Mouse (Mus musculus): ENCODE results near the gene Fubp1. TPM values are rescaled to one million over a fixed set of nuclear protein-coding genes. Genes with fewer than 3 reads are reported as not detected.
A peak's percentile ranks its signal among the peaks of the same experiment; 100 is the strongest.

Fubp1 gene
- polyA plus RNA-seq (2015; fragmentation: Nextera tagmentation; extraction: Ambion mirVana), result 74.9 and 95.5 TPM in 2 replicates

- Histone ChIP-seq H3K27me3 (replicated peaks; ENCODE audit: insufficient read depth, low read length) (no peaks in the 10 kb centered on the region), H3K9me3 (ENCODE audit: low read length) (no peaks in the 10 kb centered on the region), H3K4me2 (replicated peaks; ENCODE audit: low read depth, low read length) (peak within 1 kb of the TSS; percentile 85), H3K36me3 (ENCODE audit: insufficient read depth, low read length) (no peaks in the 10 kb centered on the region), H3K9ac (replicated peaks; ENCODE audit: low read depth) (peak within 1 kb of the TSS; percentile 99), H3K4me1 (ENCODE audit: insufficient read depth, low read depth, low read length) (peaks cover 9% of the 10 kb centered on the region), H3K4me3 (ENCODE audit: low read depth, low read length) (peak within 1 kb of the TSS; percentile 84), H3K27ac (ENCODE audit: low read length) (peak within 1 kb of the TSS; percentile 97)
- peak; percentile 99 for DNase-seq (ENCODE audit: low spot score)
- peak; percentile 97 for ATAC-seq
- peak; percentile 98 for TF ChIP-seq EP300 (IDR thresholded peaks at IDR 0.05)
- 0 out of 2 replicates have a peak, but pooled peaks have one; percentile 21 for TF ChIP-seq CTCF (IDR thresholded peaks at IDR 0.05)
- under 1% methylated on average over 75 of the region's 85 CpGs for WGBS
Measured at GRCm38 (mm10) chr3:152209967-152210634, at the start of gene Fubp1, which contains the start of gene Dnajb4. Gene Fubp1, plus strand, starts transcription at chr3:152210422. Gene Dnajb4, minus strand, starts transcription at chr3:152210302.

- no peak overlapping the region for H3K4me2 ChIP-seq (replicated peaks; ENCODE audit: low read depth, low read length)
- 40% methylated on average over 4 of the region's 4 CpGs for WGBS
- no peaks in the 10 kb centered on the region for H3K9me3 ChIP-seq (ENCODE audit: low read length)
- 0 out of 2 replicates have a peak, but pooled peaks cover 3% of the 10 kb centered on the region for H3K27me3 ChIP-seq (replicated peaks; ENCODE audit: insufficient read depth, low read length)
- H3K9ac ChIP-seq (replicated peaks; ENCODE audit: low read depth), result no peak overlapping the region
- no peak for TF ChIP-seq CTCF (IDR thresholded peaks at IDR 0.05)
- no peak for TF ChIP-seq EP300 (IDR thresholded peaks at IDR 0.05)
- no peaks in the 10 kb centered on the region for H3K36me3 ChIP-seq (ENCODE audit: insufficient read depth, low read length)
- no peaks in the 10 kb centered on the region; the same call in 1 of the 2 replicates for H3K4me1 ChIP-seq (ENCODE audit: insufficient read depth, low read depth, low read length)
- ATAC-seq, result peak; percentile 58
- peak; percentile 21 for DNase-seq (ENCODE audit: low spot score)
- peak overlapping the region; percentile 11; the same call in 1 of the 2 replicates for H3K27ac ChIP-seq (ENCODE audit: low read length)
- no peak overlapping the region for H3K4me3 ChIP-seq (ENCODE audit: low read depth, low read length)
Measured at GRCm38 (mm10) chr3:152160607-152161006, 49.6 kb upstream of the Fubp1 start.

GRCm38 (mm10) chr3:152163320-152163719 is 46.9 kb upstream of the Fubp1 start:
- 70% methylated on average over 8 of the region's 8 CpGs for WGBS
- H3K9ac ChIP-seq (replicated peaks; ENCODE audit: low read depth), result no peak overlapping the region
- no peak for ATAC-seq
- H3K9me3 ChIP-seq (ENCODE audit: low read length), result no peaks in the 10 kb centered on the region
- H3K27ac ChIP-seq (ENCODE audit: low read length), result peak overlapping the region; percentile 33; the same call in 1 of the 2 replicates
- H3K4me1 ChIP-seq (ENCODE audit: insufficient read depth, low read depth, low read length), result no peaks in the 10 kb centered on the region; the same call in 1 of the 2 replicates
- TF ChIP-seq CTCF (IDR thresholded peaks at IDR 0.05), result no peak
- H3K36me3 ChIP-seq (ENCODE audit: insufficient read depth, low read length), result no peaks in the 10 kb centered on the region
- H3K4me3 ChIP-seq (ENCODE audit: low read depth, low read length), result no peak overlapping the region
- DNase-seq (ENCODE audit: low spot score), result no peak
- 0 out of 2 replicates have a peak, but pooled peaks cover 3% of the 10 kb centered on the region for H3K27me3 ChIP-seq (replicated peaks; ENCODE audit: insufficient read depth, low read length)
- H3K4me2 ChIP-seq (replicated peaks; ENCODE audit: low read depth, low read length), result no peak overlapping the region; the same call in 1 of the 2 replicates

GRCm38 (mm10) chr3:152165014-152165350 is 45.2 kb upstream of the Fubp1 start:
- Histone ChIP-seq H3K9ac (replicated peaks; ENCODE audit: low read depth) (peak overlapping the region; percentile 29; the same call in 1 of the 2 replicates), H3K9me3 (ENCODE audit: low read length) (no peaks in the 10 kb centered on the region), H3K27me3 (replicated peaks; ENCODE audit: insufficient read depth, low read length) (0 out of 2 replicates have a peak, but pooled peaks cover 3% of the 10 kb centered on the region), H3K27ac (ENCODE audit: low read length) (peak overlapping the region; percentile 62), H3K36me3 (ENCODE audit: insufficient read depth, low read length) (no peaks in the 10 kb centered on the region), H3K4me3 (ENCODE audit: low read depth, low read length) (peak overlapping the region; percentile 47), H3K4me2 (replicated peaks; ENCODE audit: low read depth, low read length) (peak overlapping the region; percentile 92), H3K4me1 (ENCODE audit: insufficient read depth, low read depth, low read length) (no peaks in the 10 kb centered on the region; the same call in 1 of the 2 replicates)
- TF ChIP-seq CTCF (IDR thresholded peaks at IDR 0.05), result no peak
- 0 out of 2 replicates have a peak, but pooled peaks have one; percentile 7 for TF ChIP-seq EP300 (IDR thresholded peaks at IDR 0.05)
- no peak for DNase-seq (ENCODE audit: low spot score)
- no peak for ATAC-seq
- WGBS, result 32% methylated on average over 9 of the region's 9 CpGs

- peak; percentile 57 for ATAC-seq
Measured at GRCm38 (mm10) chr3:152165351-152166098, 44.7 kb upstream of the Fubp1 start.

GRCm38 (mm10) chr3:152166099-152166423 is 44.2 kb upstream of the Fubp1 start, which contains the start of gene Gipc2:
Gene Gipc2, minus strand, starts transcription at chr3:152166230.
- TF ChIP-seq CTCF (IDR thresholded peaks at IDR 0.05), result no peak
- peak within 1 kb of the TSS; percentile 29 for H3K9ac ChIP-seq (replicated peaks; ENCODE audit: low read depth)
- no peak for ATAC-seq

More at GRCm38 (mm10) chr3:152165351-152166098, 44.7 kb upstream of the Fubp1 start:
- Histone ChIP-seq H3K9me3 (ENCODE audit: low read length) (no peaks in the 10 kb centered on the region), H3K27me3 (replicated peaks; ENCODE audit: insufficient read depth, low read length) (0 out of 2 replicates have a peak, but pooled peaks cover 3% of the 10 kb centered on the region), H3K4me1 (ENCODE audit: insufficient read depth, low read depth, low read length) (no peaks in the 10 kb centered on the region; the same call in 1 of the 2 replicates), H3K9ac (replicated peaks; ENCODE audit: low read depth) (peak overlapping the region; percentile 29), H3K36me3 (ENCODE audit: insufficient read depth, low read length) (no peaks in the 10 kb centered on the region), H3K4me2 (replicated peaks; ENCODE audit: low read depth, low read length) (peak overlapping the region; percentile 92), H3K27ac (ENCODE audit: low read length) (peak overlapping the region; percentile 62), H3K4me3 (ENCODE audit: low read depth, low read length) (peak overlapping the region; percentile 47)
- TF ChIP-seq CTCF (IDR thresholded peaks at IDR 0.05), result no peak
- 0 out of 2 replicates have a peak, but pooled peaks have one; percentile 10 for TF ChIP-seq EP300 (IDR thresholded peaks at IDR 0.05)
- DNase-seq (ENCODE audit: low spot score), result peak; percentile 52
- WGBS, result 4% methylated on average over 53 of the region's 53 CpGs

More at GRCm38 (mm10) chr3:152166099-152166423, 44.2 kb upstream of the Fubp1 start, which contains the start of gene Gipc2:
- H3K4me3 ChIP-seq (ENCODE audit: low read depth, low read length), result peak within 1 kb of the TSS; percentile 47
- H3K27me3 ChIP-seq (replicated peaks; ENCODE audit: insufficient read depth, low read length), result 0 out of 2 replicates have a peak, but pooled peaks cover 3% of the 10 kb centered on the region
- H3K4me1 ChIP-seq (ENCODE audit: insufficient read depth, low read depth, low read length), result no peaks in the 10 kb centered on the region; the same call in 1 of the 2 replicates
- H3K4me2 ChIP-seq (replicated peaks; ENCODE audit: low read depth, low read length), result peak within 1 kb of the TSS; percentile 92
- H3K27ac ChIP-seq (ENCODE audit: low read length), result peak within 1 kb of the TSS; percentile 62
- DNase-seq (ENCODE audit: low spot score), result no peak
- H3K36me3 ChIP-seq (ENCODE audit: insufficient read depth, low read length), result no peaks in the 10 kb centered on the region
- 29% methylated on average over 10 of the region's 10 CpGs for WGBS
- H3K9me3 ChIP-seq (ENCODE audit: low read length), result no peaks in the 10 kb centered on the region
